Mouse (Mus musculus): ENCODE data around the gene Pald1.

Gene Pald1

GRCm38 (mm10) chr10:61402480-61402879, 19.1 kb upstream of the Pald1 start:
- no peak for DNase-seq (ENCODE audit: low read depth, low spot score)

- no peak for DNase-seq (ENCODE audit: low read depth, low spot score)
Measured at GRCm38 (mm10) chr10:61400407-61400806, 17.1 kb upstream of the Pald1 start.

GRCm38 (mm10) chr10:61399156-61399734, 15.9 kb upstream of the Pald1 start:
- DNase-seq (ENCODE audit: low read depth, low spot score), result peak; percentile 42

- DNase-seq (ENCODE audit: low read depth, low spot score), result no peak
Measured at GRCm38 (mm10) chr10:61398125-61398524, 14.8 kb upstream of the Pald1 start.

- no peak for DNase-seq (ENCODE audit: low read depth, low spot score)
Measured at GRCm38 (mm10) chr10:61394476-61395136, 11.3 kb upstream of the Pald1 start.

GRCm38 (mm10) chr10:61392584-61392983, 9.3 kb upstream of the Pald1 start:
- no peak for DNase-seq (ENCODE audit: low read depth, low spot score)

GRCm38 (mm10) chr10:61390148-61390547, 6.8 kb upstream of the Pald1 start:
- no peak for DNase-seq (ENCODE audit: low read depth, low spot score)

GRCm38 (mm10) chr10:61389020-61389419, 5.7 kb upstream of the Pald1 start:
- no peak for DNase-seq (ENCODE audit: low read depth, low spot score)

GRCm38 (mm10) chr10:61386284-61386683, 3.0 kb upstream of the Pald1 start:
- DNase-seq (ENCODE audit: low read depth, low spot score), result no peak

GRCm38 (mm10) chr10:61385174-61385573, 1.8 kb upstream of the Pald1 start:
- no peak for DNase-seq (ENCODE audit: low read depth, low spot score)

- no peak for DNase-seq (ENCODE audit: low read depth, low spot score)
Measured at GRCm38 (mm10) chr10:61383715-61384047, 351 bp upstream of the Pald1 start.

- no peak for DNase-seq (ENCODE audit: low read depth, low spot score)
Measured at GRCm38 (mm10) chr10:61382281-61382731, 1.0 kb downstream of the Pald1 start.

GRCm38 (mm10) chr10:61381823-61382222, 1.5 kb downstream of the Pald1 start:
- no peak for DNase-seq (ENCODE audit: low read depth, low spot score)

GRCm38 (mm10) chr10:61380186-61380585, 3.1 kb downstream of the Pald1 start:
- DNase-seq (ENCODE audit: low read depth, low spot score), result no peak

- DNase-seq (ENCODE audit: low read depth, low spot score), result no peak
Measured at GRCm38 (mm10) chr10:61379340-61380040, 3.8 kb downstream of the Pald1 start.

GRCm38 (mm10) chr10:61378698-61379097, 4.6 kb downstream of the Pald1 start:
- DNase-seq (ENCODE audit: low read depth, low spot score), result no peak

GRCm38 (mm10) chr10:61378050-61378449, 5.3 kb downstream of the Pald1 start:
- no peak for DNase-seq (ENCODE audit: low read depth, low spot score)

- DNase-seq (ENCODE audit: low read depth, low spot score), result no peak
Measured at GRCm38 (mm10) chr10:61374771-61375481, 8.4 kb downstream of the Pald1 start.

GRCm38 (mm10) chr10:61374076-61374475, 9.3 kb downstream of the Pald1 start:
- no peak for DNase-seq (ENCODE audit: low read depth, low spot score)

- DNase-seq (ENCODE audit: low read depth, low spot score), result no peak
Measured at GRCm38 (mm10) chr10:61372585-61372923, 10.8 kb downstream of the Pald1 start.

GRCm38 (mm10) chr10:61371884-61372584, 11.3 kb downstream of the Pald1 start:
- DNase-seq (ENCODE audit: low read depth, low spot score), result no peak

All from brain, embryonic 18.5 days (tissue).